Mouse (Mus musculus) kidney, postnatal 4 days (tissue): ENCODE results near the gene Mvb12b.

Experiments used
- DNase-seq, 2 experiments: peaks; one replicate each; pipeline ENCODE4 v3.0.0; 2021; ENCODE audit warnings: mixed read lengths in 2 of 2

Mvb12b gene

DNA sequence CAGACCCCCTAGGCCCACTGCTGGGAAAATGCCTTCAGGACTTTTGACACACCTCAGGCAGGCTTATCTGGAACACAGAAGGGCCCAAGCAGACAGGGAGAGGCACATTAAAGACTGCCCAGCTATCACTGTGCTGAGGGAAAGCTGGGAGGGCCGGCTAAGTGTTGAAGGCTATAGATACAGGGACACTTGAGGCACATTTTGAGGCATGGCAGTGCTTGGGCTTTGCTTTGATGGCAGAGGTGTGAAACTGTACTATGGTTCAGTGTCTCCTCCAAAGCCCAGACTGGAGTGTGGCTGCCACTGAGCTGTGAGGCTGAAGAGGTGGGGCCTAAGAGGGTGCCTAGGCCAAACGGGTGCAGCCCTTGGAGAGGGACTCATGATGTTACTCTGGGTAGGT, 44.1 kb downstream of the Mvb12b start:
- DNase-seq, result no peak

DNA sequence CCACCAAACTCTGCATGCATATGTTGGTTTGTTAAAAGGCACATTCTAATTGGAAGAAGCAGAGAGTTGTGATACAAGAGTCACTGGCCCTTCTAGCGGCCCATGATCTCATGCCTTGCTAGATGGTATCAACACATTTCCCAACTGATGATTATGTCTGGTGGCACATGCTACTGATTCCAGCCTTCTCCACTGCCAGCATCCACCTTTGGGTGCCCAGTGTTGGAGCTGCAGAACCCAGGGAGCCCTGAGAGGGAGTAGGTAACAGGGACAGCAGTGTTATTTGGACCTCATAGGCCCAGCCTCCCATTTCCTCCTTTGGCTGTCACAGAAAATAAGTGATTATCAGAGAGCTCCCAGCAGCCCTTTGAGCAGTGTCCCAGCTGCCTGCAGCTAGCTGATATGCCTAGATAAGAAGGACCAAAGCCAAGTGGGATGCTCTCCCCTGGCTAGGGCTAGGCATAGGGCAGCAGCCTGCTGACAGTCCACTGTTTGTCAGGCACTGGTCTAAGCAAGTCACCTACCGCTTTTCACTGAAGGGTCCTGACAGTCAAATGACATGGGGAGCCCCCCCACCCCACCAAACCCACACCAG, 44.7 kb downstream of the Mvb12b start:
- peak; percentile 21 to 43 for DNase-seq

DNA sequence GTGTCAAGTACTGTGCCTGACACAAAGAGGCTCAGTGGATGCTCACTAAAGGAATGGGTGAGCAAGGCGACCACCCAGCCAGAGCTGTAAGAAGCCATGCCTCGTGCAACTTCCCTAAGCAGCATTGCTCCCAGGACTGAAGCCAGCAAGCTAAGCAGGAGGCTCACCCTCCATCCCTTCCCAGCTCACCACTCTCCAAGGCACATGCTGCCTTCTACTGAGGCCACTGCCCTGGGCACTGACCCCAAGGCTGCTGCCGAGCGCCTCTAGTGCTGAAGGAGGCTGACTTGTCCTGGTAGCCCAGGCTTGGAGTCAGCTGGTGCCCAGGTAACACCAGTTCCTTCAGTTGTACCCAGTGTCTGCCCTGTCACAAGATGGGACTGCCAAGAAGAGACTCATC, 45.8 kb downstream of the Mvb12b start:
- no peak for DNase-seq

DNA sequence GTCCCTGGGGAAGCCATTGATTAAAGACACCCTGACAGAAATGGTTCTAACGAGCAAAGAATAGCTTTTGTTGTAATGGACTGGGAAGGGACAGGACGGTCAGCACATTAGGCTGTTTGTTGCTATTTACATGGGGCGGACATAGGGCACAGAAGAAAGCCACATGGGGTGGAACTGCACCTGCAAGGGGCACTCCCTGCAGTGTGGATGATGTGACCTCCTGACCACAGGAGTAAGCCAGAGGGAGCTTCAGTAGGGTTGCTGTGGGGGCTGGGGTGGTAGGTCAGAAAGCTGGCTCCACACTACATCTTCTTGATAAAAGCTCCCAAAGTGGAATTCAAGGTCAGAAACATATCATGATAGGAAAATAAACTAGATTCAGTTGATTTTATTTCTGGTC, 47.3 kb downstream of the Mvb12b start:
- DNase-seq, result no peak

DNA sequence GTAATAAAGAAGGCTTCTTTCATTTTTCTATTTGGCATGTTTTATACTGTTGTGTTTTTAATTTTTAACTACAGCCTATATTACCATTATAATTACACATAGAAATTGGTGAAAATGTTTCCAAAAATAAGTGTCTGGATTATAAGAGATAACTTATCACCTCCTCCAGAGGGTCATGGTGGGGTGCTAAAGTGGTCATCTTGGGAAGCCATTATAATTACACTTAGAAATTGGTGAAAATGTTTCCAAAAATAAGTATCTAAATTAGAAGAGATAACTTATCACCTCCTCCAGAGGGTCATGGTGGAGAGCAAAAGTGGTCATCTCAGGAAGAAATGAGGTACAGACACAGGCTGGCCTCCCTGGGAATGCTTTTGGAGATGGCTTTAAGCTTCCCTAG, 48.5 kb downstream of the Mvb12b start:
- no peak for DNase-seq

DNA sequence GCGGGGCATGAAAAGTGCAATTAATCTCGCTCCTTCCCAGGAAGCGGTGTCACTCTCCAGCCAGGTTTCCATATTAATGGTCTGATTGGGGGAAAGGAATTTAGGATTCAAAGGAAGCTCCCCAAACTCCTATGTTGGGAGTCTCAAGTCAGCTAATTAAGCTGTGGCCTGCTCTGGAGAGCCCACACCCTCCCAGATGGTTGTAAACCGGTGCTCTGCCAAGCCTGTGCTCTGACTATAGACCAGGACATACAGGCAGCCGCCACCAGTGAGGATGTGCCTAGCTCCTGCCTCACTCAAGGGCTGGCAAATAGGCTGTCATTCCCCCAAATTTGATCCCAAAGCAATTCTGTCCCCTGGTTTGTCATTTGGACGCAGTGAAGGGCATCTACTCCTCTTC, 50.4 kb downstream of the Mvb12b start:
- DNase-seq, result no peak

DNA sequence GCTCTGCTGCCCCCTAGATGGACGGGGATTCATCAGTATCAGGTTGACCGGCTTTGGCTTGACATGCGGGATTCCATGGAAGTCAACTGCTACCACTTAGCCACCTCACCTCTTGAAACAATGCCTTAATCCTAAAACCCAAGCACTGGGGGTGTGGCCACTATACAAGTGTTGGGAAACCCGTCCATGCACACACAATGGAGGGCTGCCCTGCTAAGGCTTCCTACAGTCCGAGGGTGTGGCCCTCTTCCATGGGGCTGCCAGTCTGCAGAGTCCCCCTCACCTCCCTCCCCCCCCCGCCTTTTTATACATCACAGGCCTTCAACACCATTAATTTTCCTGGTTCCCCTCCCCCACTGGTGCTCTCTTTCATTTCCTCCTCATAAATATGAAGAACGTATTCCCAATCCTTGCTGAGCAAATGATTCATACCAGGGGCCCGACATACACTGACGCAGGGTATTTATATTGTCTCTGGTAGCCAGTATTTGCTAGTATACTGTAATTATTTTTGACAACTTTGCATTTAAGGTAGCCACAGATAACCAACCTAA, 51.0 kb downstream of the Mvb12b start:
- no peak for DNase-seq

DNA sequence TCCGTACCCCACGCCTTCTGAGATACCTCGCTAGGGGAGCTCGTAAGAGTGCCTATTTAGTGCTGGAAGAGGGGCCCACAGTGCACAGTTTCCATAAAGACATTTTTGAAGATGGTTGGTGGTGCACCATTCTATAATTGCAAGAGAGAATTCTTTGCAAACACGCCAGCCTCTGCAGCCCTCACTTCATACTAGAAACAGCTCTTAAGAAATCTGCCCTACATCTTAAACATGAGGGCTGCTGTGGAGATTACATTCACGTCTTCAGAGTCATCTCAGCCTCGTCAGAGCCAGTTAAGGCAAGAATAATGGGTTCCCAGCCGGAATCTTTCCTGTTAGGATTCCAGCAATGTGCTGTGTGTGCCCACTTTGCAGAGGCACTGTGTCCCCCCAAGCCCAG, 52.7 kb downstream of the Mvb12b start:
- no peak for DNase-seq

DNA sequence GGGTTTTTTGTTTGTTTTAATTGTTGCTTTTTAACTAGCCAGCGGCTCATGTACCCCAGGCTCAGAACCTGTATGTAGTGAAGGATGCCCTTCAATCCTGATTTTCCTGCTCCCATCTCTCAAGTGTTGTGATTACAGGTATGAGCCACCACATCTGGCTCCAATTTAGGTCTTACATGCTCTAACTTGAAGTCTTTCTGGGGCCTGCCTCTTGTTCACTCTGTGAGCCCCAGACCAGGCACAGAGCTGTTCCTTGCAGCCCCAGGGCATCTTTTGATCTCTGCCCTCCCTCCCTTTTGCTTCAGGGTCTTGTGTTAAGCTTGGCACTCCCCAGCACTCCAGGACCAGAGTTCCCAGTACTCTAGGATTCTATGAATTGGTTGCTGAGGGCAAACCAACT, 53.8 kb downstream of the Mvb12b start:
- no peak for DNase-seq

DNA sequence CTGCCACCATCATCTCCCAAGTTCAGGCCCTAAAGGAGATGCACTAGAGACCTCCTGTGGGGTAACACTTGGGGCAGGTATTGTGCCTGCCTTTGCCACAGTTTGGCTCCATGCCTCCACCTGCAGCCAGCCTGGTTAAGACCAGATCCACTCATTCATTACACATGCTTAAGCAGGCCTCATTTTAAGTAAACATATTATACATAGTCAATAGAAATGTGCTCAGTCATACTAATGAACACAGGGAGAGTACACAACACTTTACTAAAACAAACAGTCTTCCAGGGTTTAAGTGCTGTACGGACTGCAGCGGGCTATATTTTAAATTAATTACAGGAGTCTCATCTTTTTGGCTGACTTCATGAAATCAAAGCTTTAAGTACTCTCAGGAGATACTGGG, 57.9 kb downstream of the Mvb12b start:
- DNase-seq, result no peak

DNA sequence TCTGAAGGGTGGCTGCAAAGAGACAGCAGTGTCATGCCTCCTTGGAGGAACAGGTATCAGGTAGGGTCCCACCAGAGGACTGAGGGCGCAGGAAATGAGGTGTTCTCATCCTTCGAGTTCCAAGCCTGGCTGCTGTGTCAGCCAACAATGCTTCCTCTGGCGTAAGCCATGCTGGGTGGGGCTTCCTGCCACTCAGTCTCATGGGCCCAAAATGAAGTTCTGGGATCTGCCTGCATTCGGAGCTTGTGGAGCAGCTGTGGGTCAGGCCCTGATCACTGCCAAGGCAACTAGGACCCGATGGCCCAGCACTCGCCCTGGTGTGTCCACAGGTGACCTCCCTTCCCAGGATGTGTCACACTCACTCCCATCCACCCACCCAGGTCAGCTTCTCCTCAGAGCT, 61.0 kb downstream of the Mvb12b start:
- no peak for DNase-seq

DNA sequence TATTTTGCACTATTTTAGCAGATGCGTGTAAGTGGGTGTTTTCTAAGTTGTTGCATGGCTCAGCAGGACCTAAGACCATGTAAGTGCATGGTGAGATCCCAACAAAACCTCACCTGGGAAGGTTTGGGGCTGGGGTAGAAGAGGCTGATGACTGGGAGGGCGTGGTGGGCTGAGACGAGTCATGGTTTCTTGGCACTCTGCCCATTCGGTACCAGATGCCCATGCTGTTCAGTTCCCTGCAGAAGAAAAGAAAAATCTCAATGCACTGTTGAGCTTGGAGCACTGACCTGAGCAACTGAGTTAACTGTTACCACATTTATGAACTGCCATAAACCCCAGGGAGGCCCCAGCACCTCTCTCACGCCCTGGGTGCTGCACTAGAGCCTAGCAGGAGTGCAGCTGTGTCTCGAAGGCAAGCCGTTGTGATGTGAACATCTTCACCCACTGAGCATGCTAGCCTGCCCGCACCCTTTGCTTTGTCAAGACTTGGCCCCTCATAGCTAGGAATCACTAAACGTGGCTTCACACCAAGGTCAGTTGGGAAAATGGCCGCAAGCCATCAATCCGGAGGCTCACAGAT, 62.7 kb downstream of the Mvb12b start:
- no peak for DNase-seq

DNA sequence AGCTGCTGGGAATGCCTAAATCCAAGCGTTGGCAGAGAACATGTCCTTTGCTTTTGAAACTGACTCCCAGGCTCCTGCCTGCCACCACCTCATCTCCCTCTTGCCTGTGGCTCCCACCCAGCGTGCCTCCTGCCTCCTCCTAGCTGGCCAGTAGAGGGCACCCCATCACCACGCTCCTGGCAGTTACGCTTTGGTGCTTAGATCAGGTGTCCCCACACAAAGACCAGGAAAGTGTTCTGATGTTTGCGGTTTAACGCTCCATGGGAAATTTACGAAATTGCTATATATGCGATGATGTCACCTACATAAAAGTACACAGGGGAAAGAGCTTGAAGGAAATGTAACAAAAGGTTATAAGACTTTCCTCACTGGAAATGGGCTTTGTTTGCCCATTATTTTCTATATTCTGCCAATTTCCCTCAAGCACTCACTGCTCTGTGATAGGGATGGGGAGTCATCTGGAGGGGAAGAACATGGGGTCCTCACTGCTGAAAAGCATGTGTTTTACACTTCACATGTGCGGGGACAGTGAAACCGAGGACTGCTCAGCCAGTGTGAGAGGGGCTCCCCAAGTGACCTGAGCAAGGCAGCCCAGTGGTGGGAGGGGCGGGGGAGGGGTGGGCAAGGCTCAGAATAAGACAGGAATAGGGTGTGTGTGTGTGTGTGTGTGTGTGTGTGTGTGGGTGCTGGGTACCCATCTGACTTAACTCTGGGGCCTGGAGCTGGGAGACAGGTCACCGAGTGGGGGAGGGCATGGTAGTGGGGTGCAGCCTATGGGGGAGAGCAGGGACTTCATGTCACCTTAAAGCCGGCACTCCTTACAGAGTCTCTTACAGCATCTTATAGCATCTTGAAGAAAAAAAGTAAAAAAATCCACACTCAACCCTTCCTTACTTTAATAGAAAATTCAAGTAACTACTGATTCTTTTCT, 65.8 kb downstream of the Mvb12b start:
- peak; percentile 91 for DNase-seq

DNA sequence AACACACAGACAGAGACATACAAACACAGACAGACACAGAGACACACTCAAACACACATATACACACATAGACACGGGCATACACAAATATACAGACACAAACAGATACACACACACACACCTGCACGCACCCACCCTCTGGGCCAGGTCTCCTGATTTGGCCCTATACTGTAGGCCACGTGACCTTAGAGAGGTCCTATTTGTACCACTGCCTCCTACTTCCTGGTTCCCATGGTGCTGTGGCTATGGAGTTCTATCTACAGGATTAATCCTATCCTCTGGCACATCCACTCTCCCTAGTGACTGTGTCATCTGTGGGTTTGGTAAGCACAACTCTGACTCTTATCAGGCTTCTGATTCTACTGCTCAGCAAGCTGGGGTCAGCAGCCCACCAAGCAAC, 67.3 kb downstream of the Mvb12b start:
- no peak for DNase-seq

DNA sequence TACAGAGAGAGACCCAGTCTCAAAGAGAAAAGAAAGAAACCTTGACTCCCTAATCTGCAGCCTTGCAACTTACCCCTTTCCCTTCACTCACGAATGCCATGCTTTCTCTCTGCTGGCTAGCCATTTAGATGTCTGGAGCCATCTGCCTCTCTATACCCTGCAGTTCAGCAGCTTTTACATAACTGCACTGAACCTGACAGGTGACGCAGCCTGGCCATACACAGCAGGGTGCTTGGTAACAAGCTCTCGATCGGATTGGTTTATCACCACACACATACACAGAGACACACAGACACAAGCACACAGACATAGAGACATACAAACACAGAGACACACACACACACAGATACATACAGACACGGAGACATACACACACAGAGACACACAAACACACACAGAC, 67.7 kb downstream of the Mvb12b start:
- no peak for DNase-seq

DNA sequence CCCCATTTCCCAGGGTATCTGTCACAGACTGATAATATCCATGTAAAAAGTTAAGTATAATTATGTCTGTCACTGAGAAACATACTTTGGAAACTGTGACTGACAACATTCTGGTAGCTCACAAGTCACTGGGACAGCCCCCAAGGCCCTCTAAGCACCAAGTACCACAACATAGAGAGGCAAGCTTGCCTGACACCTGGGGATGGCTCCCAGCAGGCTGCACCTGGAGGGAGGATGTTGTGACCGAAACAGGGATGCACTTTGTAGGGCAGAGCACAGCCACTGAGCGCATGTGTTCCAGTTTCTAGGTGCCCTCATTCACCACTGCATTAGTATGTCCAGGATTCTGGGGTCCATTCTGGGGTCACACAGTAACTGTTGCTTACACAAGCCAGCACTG, 69.4 kb downstream of the Mvb12b start:
- DNase-seq, result no peak

DNA sequence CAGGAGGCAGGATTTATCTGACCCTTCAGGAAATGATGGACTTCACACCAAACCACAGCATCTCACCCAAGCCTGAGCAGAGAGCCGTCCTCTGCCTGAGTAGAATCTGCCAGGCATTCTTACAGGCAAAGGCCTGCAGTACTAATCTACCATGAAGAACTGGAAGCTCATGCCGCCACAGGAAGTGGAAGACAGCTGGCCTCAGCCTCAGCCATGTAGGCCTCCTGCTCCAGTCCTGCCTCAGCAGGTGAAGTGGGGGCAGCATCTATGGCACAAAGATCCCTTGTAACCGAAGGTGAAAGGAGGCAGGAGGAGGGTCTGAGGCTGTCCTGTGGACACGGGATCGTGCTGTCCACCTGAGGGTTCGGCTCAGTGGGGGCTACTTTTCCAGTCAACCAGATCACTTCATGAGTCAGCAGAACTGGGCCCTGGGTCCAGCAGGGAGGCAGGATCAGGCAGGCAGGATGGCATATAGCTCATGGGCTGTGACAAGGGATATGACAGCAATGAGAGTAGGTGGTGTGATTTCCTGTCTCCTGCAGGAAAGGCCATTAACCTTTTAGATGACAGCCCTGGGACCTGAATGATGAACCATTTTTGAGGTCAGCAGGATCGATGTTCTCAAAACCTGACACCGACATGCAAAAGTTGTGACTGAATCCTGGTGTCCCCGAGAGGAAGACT, 69.9 kb downstream of the Mvb12b start:
- no peak for DNase-seq

DNA sequence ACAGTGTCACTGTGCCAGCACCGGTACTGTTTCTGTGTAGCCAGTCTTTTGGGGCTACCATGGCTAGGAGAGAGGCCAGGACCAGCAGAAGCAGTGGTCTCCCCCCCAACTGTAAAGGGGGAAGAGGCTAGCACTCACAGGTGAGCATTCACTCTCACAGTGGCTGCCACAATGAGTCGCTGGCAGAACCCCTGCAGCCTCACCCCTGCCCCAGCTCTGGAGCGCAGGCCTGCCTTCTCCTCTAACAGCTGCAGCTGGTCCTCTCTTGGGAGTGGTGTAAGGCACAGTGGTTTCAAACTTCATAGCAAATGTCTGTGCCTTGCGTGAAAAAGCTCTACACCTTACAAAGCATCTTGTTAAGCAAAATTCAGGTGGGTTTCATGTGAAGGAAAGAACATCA, 70.7 kb downstream of the Mvb12b start:
- no peak for DNase-seq

DNA sequence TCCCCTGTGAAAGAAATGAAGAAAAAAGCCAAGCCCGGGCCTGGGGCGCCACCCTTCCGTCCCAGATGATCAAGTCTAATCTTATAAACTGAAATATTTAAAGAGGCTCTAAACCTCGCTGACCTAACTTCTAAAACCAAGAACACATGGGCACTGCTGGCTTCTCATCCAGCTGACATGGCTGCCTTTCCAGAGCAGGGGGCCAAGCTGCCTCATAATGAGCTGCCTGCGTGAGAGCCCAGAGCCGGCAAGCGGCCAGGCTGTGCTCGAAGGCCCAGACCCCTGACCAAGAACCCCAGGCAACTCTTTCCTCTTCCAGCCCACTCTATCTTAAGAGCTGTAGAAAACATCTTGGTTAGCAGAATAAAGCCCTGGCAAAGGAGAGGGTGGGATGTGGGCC, 73.2 kb downstream of the Mvb12b start:
- no peak for DNase-seq

DNA sequence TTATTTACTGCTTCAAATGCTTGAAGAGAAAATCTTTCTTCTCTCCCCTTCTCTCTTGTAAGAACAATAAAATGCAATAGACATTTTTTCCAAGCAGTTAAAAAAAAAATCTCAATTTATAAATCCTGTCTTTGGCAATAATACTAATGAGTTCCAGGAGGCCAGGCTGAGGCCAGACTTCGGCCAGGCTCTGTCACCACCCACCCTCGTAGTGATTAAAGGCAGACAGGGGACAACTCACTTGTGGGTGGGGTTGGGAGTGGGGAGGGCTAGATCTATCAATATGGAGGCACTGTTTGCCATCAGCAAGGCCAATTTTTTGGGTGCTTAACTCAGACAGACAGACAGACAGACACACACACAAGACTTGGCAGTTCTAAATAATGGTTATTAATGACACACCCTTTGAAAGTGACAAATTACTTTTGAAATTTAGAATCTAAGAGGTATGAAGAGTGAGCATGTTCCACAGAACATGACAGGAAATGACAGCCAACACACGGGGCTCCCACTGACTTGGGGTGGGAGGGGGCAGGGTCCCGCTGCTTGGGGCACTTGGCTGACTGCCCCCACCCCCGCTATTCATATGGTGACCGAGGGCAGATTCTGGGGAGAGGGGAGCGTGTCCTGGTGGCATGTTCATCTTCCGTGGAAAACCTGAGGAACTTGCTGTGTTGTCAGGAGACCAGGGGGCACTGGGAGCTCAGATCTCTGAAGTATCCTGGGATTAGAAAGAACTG, 74.1 kb downstream of the Mvb12b start:
- no peak for DNase-seq

DNA sequence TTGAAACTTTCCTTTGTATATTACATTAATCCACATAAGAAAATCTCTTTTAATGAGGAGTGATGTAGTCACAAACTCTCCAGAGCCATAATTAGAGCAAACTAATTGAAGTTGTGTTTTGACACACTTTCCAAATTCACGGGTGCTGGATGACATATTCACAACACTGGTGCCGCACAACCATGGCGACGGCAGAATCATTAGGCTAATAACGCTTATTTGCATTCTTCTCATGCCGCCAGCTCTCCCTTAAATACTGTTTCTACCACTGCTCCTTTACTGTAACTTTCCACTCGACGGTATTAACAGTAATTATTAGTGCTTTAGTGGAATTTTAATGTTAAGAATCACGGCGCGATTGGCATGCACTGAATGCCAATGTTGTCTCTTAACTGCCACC, 74.8 kb downstream of the Mvb12b start:
- DNase-seq, result no peak

DNA sequence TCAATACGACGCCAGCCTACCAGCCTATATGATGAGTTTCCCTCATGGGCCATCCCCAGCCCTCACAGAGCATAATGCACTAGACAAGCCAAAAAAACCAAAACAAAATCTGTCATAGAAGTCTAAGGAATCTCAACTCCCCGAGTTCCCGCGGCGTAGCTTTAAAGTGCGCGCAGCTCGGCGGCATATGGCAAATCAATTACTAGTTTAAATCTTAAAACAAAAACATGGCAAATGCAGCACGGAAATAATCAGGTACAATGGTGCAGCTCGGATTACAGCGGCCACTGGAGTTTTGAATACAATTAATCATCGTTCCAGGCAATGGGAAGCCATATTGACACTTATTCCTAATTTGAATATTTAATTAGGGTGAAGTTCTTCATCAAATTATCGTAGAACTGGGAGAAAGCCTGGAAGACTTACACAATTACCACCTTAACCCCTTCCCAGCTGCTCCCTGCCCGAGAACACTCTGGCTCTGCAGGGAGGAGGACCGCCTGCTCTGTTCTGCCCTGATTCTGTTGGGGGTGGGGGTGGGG, 76.3 kb downstream of the Mvb12b start:
- no peak for DNase-seq
